Mouse (Mus musculus) hindbrain, embryonic 10.5 days (tissue): ENCODE data around the gene Mms19. TPM values are rescaled to one million over a fixed set of nuclear protein-coding genes. Genes with fewer than 3 reads are reported as not detected.
A peak's percentile ranks its signal among the peaks of the same experiment; 100 is the strongest.

Experiments
- DNase-seq: peaks from one replicate; pipeline ENCODE4 v3.0.0-alpha.2; 2017; ENCODE audit warnings: low spot score
- H3K27ac ChIP-seq: fragments of 300-500 bp; sonication (generic); 2 replicates; pipeline ENCODE4 v1.5.1; 2016; ENCODE audit warnings: mild to moderate bottlenecking, moderate library complexity
- H3K27me3 ChIP-seq: fragments of 300-500 bp; sonication (generic); 2 replicates; pipeline ENCODE4 v1.6.1; 2016; ENCODE audit warnings: mild to moderate bottlenecking; ENCODE audit not compliant: poor library complexity, insufficient read depth, severe bottlenecking
- H3K36me3 ChIP-seq: fragments of 300-500 bp; sonication (generic); 2 replicates; pipeline ENCODE4 v1.6.1; 2016; ENCODE audit warnings: mild to moderate bottlenecking, moderate library complexity
- H3K4me1 ChIP-seq: fragments of 300-500 bp; sonication (generic); replicated peaks from 2 replicates; pipeline ENCODE4 v1.6.1; 2016; ENCODE audit warnings: mild to moderate bottlenecking
- H3K4me3 ChIP-seq: fragments of 300-500 bp; sonication (generic); 2 replicates; pipeline ENCODE4 v1.5.1; 2016; ENCODE audit warnings: mild to moderate bottlenecking, moderate library complexity
- H3K9me3 ChIP-seq: fragments of 300-500 bp; sonication (generic); 2 replicates; pipeline ENCODE4 v1.6.1; 2016; ENCODE audit warnings: mild to moderate bottlenecking, moderate library complexity
- WGBS: fragments of 180-500 bp; shearing (Covaris S2); methylation state at CpG from one replicate; pipeline ENCODE4 v1.1.7; 2016; 5-methylcytosine and 5-hydroxymethylcytosine counted together
- polyA plus RNA-seq: library from polyadenylated mRNA; unstranded; fragments of >200 nt; fragmentation: Nextera tagmentation; extraction: Ambion mirVana; gene quantifications from 2 replicates; pipeline ENCODE4 v1.2.1, GENCODE M21; 2016

Mms19 gene
- polyA plus RNA-seq, result 32.2 and 39.5 TPM in 2 replicates

DNA sequence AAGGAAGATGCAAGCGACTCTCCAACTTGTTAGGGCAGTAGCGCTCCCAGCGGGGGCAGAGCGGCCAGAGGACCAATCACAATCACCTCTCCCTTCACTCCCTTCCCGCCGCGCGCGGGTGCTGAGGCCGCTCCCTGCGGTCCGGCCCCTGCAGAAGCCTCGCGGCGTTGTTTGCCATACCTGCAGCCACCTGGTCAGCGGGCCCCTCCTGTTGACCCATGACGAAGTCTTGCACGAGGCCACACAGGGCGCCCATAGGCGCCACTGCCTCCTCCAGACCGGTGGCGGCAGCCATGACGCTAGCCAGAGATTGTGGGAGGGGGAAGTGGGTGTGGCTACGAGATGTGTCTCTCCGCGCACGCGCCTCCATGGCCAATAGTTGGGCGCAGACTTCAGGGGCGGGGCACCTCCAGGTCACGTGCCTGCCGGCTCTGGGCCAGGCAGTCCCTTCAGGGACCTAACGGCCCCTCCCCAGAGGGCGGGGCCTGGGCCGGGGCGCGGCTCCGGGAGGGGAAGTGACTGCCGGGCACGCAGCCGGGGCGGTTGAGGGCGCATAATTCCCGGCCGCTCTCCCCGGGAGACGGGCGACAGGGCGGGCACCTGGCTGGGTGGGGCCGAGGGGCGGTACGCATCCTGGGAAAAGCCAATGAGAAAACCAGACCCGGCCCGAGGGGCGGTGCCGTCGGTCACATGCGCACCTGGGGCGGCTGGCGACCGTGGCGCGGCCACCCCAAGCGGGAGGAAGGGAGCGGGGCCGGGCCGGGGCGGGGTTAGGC, at the start of gene Mms19:
Gene Mms19, minus strand, starts transcription at position 339 of the 776 bp plus-strand sequence.
- Histone ChIP-seq H3K9me3 (no peaks in the 10 kb centered on the region), H3K4me1 (peaks cover 37% of the 10 kb centered on the region), H3K27me3 (peaks cover 21% of the 10 kb centered on the region), H3K4me3 (peak within 1 kb of the TSS; percentile 91), H3K27ac (peak within 1 kb of the TSS; percentile 92), H3K36me3 (peaks cover 3% of the 10 kb centered on the region; the same call in 1 of the 2 replicates)
- peak; percentile 99 for DNase-seq
- WGBS, result under 1% methylated on average over 68 of the region's 68 CpGs

DNA sequence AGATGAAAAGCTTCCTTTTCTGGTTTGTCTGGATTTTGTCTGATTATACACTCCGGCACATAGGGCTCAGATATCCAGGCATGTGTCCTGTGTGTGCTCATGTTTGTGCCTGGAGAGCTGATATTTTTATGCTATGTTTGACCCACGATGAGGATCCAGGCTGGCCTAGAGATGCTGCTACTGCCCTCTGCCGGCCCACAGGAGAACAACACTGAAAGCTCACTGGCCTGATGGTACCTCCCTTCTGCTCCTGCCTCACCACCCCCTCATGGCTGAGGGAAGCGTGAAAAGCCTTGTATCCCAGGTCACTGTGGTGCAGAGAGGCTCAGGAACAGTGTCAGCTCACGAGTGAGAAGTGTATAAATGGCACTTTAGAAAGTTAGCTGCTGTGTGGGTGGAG, 45.2 kb upstream of the Mms19 start:
- H3K36me3 ChIP-seq, result no peaks in the 10 kb centered on the region
- WGBS, result 10% methylated on average over 5 of the region's 5 CpGs
- H3K4me3 ChIP-seq, result no peak overlapping the region
- no peak overlapping the region for H3K27ac ChIP-seq
- peak; percentile 79 for DNase-seq
- no peaks in the 10 kb centered on the region for H3K27me3 ChIP-seq
- H3K4me1 ChIP-seq, result peaks cover 17% of the 10 kb centered on the region
- no peaks in the 10 kb centered on the region for H3K9me3 ChIP-seq

DNA sequence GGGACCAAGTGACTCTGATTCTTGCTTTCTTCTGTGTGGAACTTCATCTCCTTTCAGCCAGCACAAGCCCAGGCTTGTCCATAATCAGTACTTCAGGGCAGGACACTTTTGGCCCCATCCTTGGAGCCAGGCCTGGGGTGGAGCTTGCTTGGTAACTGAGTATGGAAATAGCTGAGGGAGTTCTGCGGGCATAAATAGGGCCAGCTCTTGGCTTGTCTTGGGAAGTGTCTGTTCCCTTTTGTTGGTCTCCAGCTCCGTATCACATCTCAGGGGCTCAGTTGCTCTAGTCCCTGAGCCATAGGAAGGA, 41.5 kb upstream of the Mms19 start:
- Histone ChIP-seq H3K4me1 (peaks cover 35% of the 10 kb centered on the region), H3K9me3 (no peaks in the 10 kb centered on the region), H3K27me3 (no peaks in the 10 kb centered on the region), H3K4me3 (no peak overlapping the region), H3K27ac (peak overlapping the region; percentile 59; the same call in 1 of the 2 replicates), H3K36me3 (no peaks in the 10 kb centered on the region)
- no peak for DNase-seq
- 77% methylated on average over 2 of the region's 2 CpGs for WGBS

DNA sequence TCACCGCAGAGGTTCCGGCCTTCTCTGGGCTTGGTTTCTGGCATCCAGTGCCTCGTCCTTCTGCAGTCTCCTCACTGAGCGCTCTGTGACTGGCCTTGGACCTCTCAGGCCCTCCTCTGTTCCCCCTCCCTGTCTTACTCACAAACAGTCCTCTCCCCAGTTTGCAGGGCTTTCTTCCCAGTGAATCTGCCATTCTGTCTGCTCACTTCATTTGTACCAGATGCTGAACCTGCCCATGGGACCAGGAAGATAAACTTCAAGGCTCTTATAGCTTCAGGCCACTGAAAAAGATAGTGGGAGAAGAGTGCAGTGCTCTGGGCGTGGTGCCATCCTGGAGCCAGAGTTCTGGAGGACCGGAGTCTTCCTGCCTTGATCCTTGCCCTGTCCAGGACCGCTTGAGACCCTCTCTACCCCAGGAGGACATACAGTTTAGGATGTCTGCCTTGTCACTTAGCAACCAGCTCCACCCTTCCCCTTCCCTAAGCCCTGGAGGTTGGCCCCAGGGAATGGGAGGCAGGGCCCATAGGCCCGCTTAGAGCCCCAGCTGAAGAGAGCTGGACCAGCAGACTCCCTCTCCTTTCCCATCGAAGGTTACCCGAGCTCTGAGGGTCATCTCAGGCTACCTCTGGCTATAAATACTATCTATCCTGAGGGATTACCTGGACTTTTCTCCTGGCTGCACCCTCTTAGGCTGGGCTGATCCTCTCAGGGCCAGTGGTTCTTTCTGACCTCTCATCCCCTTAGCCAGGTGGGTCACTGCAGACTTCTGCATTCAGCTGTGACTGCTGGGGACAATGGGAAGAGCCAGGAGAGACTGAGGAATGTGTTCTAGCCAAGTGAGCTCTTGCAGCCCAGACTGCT, 41.0 kb upstream of the Mms19 start:
- peaks cover 41% of the 10 kb centered on the region for H3K4me1 ChIP-seq
- no peaks in the 10 kb centered on the region for H3K27me3 ChIP-seq
- H3K27ac ChIP-seq, result peak overlapping the region; percentile 59
- 59% methylated on average over 10 of the region's 10 CpGs for WGBS
- H3K9me3 ChIP-seq, result no peaks in the 10 kb centered on the region
- no peak for DNase-seq
- no peaks in the 10 kb centered on the region for H3K36me3 ChIP-seq
- H3K4me3 ChIP-seq, result no peak overlapping the region

DNA sequence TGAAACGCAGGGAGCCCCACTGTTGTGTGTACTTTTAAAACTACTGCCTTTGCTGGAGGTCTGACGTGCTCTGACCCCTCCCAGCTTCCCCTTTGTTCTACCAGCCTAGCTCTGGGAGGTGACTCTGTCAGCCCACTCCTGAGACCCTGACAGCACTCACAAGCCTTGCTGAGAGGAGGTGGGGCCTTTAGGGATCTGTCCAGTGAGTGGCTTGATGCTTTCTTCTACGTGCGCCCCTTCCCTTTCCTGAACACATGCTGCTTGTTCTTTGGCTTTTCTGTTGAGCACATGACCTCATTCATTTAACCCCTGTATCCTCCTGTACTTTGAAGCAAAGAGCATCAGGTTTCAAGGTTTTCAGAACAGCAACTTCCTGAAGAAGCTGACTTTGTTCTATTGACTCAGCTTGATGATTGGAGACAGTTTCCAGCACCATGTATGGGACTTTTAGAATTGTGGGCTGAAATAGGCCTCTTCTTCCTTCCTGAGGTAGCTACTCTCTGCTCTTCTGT, 38.1 kb upstream of the Mms19 start:
- H3K27ac ChIP-seq, result peak overlapping the region; percentile 36
- WGBS, result 30% methylated on average over 4 of the region's 4 CpGs
- no peaks in the 10 kb centered on the region for H3K9me3 ChIP-seq
- no peak overlapping the region for H3K4me3 ChIP-seq
- no peaks in the 10 kb centered on the region for H3K27me3 ChIP-seq
- no peaks in the 10 kb centered on the region for H3K36me3 ChIP-seq
- peak; percentile 38 for DNase-seq
- H3K4me1 ChIP-seq, result peaks cover 57% of the 10 kb centered on the region

DNA sequence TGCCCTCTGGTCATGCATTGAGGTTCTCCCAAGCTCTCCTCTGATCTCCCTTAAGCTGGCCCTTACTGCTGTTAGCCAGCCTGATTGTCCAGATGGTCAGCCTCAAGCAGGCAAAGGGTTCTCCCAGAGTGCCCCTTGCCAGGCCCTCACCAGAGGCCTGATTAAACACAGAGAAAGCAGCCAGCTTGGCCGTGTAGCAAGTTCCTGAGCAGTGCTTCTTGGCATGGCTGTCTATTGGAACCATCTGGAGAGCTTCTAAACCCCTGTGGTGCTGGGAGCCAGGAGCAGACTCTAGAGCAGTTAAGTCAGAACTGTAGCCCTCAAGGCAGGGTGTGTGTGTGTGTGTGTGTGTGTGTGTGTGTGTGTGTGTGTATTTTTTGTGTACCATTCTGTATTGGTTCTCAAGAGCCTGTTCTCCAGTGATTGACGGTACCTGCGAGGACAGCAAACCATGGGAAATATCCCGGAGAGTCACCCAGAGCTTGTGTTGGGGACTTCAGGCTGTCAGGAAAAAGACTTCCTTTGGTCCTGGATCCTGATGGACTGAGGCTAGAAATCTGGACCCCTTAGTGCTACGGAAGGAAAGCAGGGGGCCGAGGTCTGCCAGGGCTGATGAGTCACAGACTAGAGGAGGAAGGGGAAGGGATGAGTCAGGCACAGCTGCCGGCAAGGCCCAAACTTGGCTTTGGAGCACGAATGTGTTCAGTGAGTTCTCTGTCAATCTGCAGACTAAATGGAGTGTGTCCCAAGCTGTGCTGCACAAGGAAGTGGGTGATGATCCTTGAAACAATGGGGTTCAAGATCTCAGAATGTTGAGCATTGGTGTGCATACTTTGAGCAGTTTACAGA, 36.7 kb upstream of the Mms19 start:
- Histone ChIP-seq H3K9me3 (no peaks in the 10 kb centered on the region), H3K27ac (peak overlapping the region; percentile 36), H3K27me3 (no peaks in the 10 kb centered on the region), H3K4me1 (peaks cover 55% of the 10 kb centered on the region), H3K4me3 (no peak overlapping the region), H3K36me3 (no peaks in the 10 kb centered on the region)
- DNase-seq, result no peak
- WGBS, result 78% methylated on average over 8 of the region's 8 CpGs

DNA sequence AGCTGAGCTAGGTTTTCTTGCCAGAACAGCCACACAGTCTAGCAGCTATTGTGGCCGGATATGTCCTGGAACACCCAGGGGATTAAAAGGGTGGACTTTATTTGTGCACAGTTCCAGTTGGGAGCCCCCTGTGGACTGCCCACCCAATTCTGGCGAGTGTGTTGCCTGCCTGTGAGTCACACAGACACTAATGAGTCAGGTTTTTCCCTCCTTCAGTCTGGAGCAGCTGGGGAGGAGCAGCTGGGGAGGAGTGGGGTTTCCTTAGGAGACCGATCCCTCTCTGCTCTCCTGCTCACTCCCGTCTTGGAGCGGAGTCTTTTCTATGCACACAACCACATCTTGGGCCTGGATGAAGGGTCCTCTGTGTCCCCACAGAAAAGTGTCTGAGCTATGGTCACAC, 35.9 kb upstream of the Mms19 start:
- no peak for DNase-seq
- 0 out of 2 replicates have a peak, but pooled peaks cover 3% of the 10 kb centered on the region for H3K36me3 ChIP-seq
- H3K4me1 ChIP-seq, result peaks cover 47% of the 10 kb centered on the region
- H3K4me3 ChIP-seq, result no peak overlapping the region
- H3K27ac ChIP-seq, result peak overlapping the region; percentile 36
- WGBS, result 72% methylated on average over 5 of the region's 5 CpGs
- H3K9me3 ChIP-seq, result no peaks in the 10 kb centered on the region
- no peaks in the 10 kb centered on the region for H3K27me3 ChIP-seq

DNA sequence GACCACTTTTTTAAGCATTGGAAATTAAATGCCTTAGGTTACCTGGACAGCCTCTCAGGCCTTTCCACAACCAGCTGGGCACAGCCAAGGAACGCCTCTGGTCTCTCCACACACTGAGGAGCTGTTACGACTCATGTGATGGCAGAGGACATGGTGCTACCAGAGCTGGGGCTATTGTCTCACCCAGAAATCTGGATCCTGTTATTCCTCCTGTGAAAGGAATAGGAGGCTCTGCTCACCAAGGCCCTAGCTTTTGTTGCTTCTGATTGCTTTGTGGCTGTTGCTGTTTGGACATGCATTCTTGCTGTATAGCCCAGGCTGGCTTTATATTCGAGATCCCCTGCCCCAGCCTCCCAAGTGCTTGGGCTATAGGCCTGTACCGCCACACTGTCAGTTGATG, 35.3 kb upstream of the Mms19 start:
- Histone ChIP-seq H3K27ac (0 out of 2 replicates have a peak overlapping the region, but pooled peaks have one; percentile 30), H3K4me1 (peaks cover 42% of the 10 kb centered on the region)
- 74% methylated on average over 4 of the region's 4 CpGs for WGBS

DNA sequence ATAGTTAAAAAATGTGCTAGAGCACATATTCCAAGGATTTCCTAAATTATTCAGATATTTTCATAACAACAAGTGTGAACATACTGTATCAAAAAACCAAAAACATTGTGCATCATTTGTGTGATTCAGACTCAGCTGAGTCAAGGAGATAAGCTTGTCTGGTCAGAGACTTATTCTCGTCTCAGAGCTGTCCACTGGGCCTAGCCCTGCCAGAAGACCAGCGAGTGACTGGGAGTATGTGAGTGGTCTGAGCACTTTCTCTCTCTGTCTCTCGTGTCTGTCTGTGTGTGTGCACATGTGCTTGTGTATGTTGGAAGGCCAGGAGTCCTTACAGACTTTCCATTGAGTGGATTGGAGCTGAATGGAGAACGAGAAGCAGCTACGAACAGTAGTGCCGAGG, 34.0 kb upstream of the Mms19 start:
- 82% methylated on average over 6 of the region's 6 CpGs for WGBS
- no peak for DNase-seq
- Histone ChIP-seq H3K27me3 (no peaks in the 10 kb centered on the region), H3K9me3 (no peaks in the 10 kb centered on the region), H3K27ac (no peak overlapping the region), H3K4me1 (peaks cover 49% of the 10 kb centered on the region), H3K36me3 (0 out of 2 replicates have a peak, but pooled peaks cover 3% of the 10 kb centered on the region), H3K4me3 (no peak overlapping the region)

More for the DNA sequence above, 35.3 kb upstream of the Mms19 start:
- 0 out of 2 replicates have a peak, but pooled peaks cover 3% of the 10 kb centered on the region for H3K36me3 ChIP-seq
- no peak overlapping the region for H3K4me3 ChIP-seq
- no peak for DNase-seq
- no peaks in the 10 kb centered on the region for H3K27me3 ChIP-seq
- H3K9me3 ChIP-seq, result no peaks in the 10 kb centered on the region

DNA sequence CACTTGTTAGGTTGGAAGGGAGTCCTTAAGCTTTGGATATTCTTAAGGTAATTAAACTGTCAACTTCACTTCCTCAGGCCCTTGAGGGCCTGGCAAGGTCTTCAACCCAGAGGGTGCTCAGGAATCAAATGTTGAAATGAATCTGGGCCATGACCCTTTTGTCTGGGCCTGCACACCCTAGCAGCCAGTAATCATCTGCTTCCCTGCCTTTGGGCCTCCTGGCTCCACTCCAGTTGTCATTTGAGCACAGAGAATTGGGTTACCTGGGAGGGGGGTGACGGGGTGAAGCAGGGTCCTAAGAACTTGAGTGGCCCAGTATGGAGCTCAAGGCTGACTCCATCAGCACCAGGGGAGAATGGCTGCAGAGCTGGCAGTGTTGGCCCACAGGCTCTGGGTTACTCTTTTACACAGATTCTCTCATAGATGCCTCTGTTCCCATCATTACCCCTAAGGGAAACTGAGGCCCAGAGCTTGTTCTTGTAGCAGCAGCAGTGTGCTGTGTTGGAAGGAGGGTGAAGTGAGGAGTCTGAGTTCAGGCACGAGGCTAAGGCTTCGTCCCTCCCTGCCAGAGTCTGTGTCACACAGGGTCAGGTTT, 33.4 kb upstream of the Mms19 start:
- Histone ChIP-seq H3K4me1 (peaks cover 48% of the 10 kb centered on the region), H3K27me3 (no peaks in the 10 kb centered on the region), H3K27ac (no peak overlapping the region), H3K36me3 (0 out of 2 replicates have a peak, but pooled peaks cover 3% of the 10 kb centered on the region), H3K4me3 (no peak overlapping the region), H3K9me3 (no peaks in the 10 kb centered on the region)
- DNase-seq, result no peak
- WGBS, result 79% methylated on average over 3 of the region's 3 CpGs

DNA sequence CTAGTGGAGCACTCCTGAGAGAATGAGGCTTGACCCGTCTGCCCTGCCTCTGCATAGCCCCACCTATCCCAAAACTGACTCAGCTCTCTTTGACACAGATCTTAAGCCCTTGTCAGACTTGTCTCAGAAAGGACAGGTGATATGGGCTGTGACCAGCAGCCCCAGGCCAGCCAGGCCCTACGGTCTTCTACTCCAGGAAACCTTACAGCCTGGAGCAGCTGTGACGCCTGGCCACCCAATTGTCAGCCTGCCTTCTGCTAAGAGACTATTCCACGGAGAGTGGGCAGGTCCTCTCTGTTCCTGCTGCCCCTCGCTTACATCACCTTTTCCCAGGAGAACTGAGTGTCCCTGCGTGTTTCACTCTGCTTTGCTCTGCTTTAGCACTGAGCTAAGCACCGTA, 30.2 kb upstream of the Mms19 start:
- 82% methylated on average over 7 of the region's 7 CpGs for WGBS
- no peak overlapping the region for H3K27ac ChIP-seq
- DNase-seq, result no peak
- H3K4me3 ChIP-seq, result no peak overlapping the region
- peaks cover 49% of the 10 kb centered on the region for H3K4me1 ChIP-seq
- no peaks in the 10 kb centered on the region for H3K27me3 ChIP-seq
- H3K36me3 ChIP-seq, result 0 out of 2 replicates have a peak, but pooled peaks cover 3% of the 10 kb centered on the region
- H3K9me3 ChIP-seq, result no peaks in the 10 kb centered on the region

DNA sequence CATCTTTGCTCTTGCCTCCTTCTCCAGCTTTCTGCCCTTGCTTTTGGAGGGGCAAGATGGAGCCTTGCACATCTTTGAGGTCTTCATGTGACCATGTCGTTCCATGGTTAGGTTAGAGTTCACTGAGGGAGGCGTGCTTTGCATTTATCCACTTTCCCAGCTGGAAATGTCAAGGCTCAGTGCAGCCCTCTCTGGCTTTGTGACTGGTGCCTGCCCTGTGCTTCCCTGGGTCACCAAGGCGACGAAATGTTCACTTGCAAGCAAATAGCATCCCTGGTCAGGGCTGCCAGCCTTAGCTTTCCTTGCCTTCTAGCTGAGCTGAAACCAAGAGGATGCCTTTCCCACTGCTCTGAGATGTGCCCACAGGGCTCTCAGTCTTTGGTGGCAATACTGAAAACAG, 29.5 kb upstream of the Mms19 start:
- DNase-seq, result no peak
- Histone ChIP-seq H3K4me3 (no peak overlapping the region), H3K36me3 (0 out of 2 replicates have a peak, but pooled peaks cover 3% of the 10 kb centered on the region), H3K9me3 (no peaks in the 10 kb centered on the region), H3K27me3 (no peaks in the 10 kb centered on the region), H3K27ac (peak overlapping the region; percentile 23; the same call in 1 of the 2 replicates), H3K4me1 (peaks cover 48% of the 10 kb centered on the region)
- 45% methylated on average over 4 of the region's 4 CpGs for WGBS
